Mouse (Mus musculus) telencephalon, adult 2 months (tissue): ENCODE results near the gene F5.
"Not testable (repeated sequence)": the region's sequence is repeated elsewhere in the genome, so short reads cannot be mapped to it uniquely, and the experiment has no call there.

Experiments used
- DNase-seq: peaks from one replicate; pipeline ENCODE4 v3.0.0-alpha.2; 2011; ENCODE audit warnings: low read depth, low spot score

The F5 gene

DNA sequence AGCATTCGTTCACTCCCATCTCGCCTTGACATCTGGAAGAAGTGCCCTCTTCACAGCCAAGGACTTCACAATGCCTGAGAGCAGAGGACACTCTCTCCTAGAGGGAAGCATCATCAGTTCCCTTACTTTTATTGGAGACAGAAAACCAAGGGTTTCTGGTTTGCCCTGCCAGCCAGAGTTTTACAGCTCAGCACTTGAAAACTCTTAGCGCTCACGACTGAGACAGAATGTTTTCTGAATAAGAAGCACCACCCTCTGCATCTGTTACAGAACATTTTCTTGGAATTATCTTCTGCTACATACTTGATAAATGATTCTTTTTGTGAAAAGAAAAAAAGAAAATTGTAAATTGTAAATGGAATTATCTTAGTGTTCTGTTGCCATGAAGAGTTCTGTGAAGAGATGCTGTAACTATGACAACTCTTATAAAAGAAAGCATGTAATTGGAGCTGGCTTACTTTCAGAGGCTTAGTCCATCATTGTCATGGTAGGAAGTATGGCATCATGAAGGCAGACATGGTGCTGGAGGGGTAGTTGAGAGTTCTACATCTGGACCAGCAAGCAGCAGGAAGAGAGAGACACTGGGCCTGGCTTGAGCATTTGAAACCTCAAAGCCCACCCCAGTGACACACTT is 80.4 kb downstream of the F5 start:
- not testable (repeated sequence) for DNase-seq

DNA sequence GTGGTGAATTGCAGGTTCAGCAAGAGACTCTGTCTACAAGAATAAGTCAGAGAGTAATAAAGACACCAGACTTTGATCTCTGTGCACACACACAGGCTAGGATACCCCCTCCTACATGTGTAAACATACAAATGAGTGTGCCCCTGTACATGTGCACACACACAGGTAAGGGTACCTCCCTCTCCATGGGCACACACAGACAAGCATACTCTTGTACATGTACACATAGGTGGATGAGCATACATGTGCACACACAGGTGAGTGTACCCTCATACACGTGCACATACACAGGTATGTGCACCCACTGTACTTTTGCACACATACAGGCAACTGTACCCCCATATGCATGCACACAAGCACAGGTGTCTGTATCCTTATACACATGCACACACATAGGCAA is 81.8 kb downstream of the F5 start:
- DNase-seq: no peak

DNA sequence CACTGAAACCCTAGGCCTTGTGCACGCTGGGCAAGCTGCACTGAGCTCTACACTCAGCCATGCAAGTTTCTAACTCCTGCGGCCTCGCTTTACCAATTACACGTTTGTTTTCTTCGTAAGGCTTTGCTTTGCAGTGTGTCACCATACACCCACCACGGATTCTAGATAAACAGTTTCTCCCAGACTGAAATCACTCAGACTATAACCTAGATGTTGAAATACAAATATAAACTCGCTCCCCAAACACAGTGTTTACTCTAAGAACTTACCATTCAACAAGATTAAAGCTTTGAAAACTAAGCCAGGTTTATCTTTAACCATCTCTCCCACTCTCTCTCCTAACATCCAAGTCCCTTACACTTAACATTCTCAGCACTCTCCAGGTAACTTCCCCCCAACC is 83.4 kb downstream of the F5 start:
- no peak for DNase-seq

GRCm38 (mm10) chr1:164236078-164236477 is 84.4 kb downstream of the F5 start:
- no peak for DNase-seq

DNA sequence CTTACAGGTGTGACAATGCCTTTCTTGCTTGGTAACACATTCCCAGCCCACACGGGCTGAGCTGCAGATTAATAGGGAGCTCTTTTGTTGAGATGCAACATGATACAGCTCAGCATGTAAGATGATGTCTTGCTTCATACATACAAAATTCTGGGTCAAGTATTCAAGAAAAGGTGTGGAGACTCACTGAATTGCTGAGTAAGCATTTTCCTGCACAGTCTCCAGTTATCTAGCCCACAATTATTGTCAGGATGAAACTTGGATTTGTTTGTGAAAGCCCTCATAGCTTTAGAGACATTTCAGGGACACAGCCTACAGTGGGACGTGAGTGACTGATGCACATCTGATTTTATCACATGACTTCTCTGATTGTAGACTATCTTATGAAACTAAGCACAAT is 89.9 kb downstream of the F5 start:
- no peak for DNase-seq

- no peak for DNase-seq
Observed at GRCm38 (mm10) chr1:164242809-164243208, 91.2 kb downstream of the F5 start.

- no peak for DNase-seq
Observed at GRCm38 (mm10) chr1:164247442-164247841, 95.8 kb downstream of the F5 start.

DNA sequence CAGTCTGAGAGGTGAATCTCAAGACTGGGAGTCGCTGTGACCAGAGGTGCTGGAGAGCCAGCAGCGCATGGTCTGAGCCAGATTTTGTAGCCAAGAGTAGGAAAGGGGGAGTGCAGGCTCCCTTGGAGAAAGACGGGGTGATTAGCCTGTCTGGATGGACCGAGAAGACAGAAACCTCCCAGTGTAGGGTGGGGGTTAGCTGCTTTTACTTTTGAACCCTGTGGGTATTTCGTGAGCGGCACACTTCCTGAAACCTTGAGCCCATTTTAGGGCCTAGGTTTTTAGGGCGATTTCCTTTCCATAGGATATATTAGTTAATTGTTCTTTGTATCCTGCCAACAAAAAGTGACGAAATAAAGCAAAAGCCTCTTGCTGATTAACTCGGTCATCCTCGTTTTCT is 96.3 kb downstream of the F5 start:
- no peak for DNase-seq

DNA sequence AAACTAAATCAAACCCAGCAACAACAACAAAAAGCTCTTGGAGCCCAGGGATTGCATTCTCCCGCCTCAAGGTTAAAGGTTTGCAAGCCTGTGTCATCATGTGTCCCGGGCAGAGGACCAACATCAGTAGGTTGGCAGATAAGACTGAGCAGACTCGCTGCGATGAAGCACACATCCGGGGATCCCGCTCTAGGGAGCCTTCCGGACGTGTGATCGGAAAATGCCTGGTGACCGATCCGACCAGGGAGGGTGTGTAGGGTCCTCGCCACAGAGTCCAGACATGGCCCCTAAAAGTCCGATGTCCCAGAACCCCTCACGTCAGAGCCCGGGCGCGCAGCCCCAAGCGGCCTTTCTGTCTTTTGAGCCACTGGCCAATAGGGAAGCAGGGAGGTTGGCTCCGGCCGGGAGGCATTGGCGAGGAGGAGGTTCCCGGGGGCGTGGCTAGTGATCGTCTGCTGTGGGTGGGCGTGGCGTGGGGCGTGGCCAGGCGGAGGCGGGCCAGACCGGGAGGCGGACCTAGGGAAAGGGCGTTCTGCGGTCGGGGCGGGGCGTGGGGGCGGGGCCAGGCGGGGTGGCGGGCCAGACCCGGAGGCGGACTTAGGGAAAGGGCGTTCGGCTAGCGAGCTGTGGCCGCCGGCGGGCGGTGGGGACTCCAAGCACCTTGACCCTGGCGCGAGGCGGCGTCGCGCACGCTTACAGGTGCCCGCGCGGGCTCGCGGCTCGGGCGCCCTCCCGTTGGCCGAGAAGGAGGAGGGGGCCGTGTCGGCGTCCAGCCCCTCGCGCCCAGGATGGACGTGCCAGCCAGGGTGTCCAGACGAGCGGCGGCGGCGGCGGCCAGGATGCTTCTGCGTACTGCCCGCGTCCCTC is 97.1 kb downstream of the F5 start, which contains the start of gene Slc19a2:
Slc19a2 (plus strand) TSS at position 582 of the 867 bp plus-strand sequence.
- DNase-seq: peak; percentile 94

- no peak for DNase-seq
Observed at GRCm38 (mm10) chr1:164249332-164249711, 97.7 kb downstream of the F5 start.

- DNase-seq: no peak
Observed at GRCm38 (mm10) chr1:164250391-164251150, 98.9 kb downstream of the F5 start.

DNA sequence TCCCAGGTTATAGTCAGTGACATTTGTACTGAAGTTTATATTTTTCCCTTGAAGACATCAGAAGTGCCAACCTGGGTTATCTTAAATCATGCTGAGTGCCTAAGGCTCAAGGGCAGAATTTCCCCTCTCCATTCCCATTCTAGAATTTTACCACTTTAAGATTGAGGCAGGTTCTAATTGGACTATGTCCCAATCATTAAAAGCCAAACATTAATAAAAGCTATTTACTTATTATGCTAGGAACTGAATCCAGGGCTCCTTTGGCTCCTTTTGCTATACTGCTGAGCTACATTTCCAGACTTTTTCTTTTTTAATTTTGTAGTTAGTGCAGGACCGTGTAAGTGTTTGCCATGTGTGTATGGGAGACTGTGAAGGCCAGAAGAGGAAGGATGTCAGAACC is 99.8 kb downstream of the F5 start:
- no peak for DNase-seq

- DNase-seq: no peak
Observed at GRCm38 (mm10) chr1:164252551-164252950, 100.9 kb downstream of the F5 start.

DNA sequence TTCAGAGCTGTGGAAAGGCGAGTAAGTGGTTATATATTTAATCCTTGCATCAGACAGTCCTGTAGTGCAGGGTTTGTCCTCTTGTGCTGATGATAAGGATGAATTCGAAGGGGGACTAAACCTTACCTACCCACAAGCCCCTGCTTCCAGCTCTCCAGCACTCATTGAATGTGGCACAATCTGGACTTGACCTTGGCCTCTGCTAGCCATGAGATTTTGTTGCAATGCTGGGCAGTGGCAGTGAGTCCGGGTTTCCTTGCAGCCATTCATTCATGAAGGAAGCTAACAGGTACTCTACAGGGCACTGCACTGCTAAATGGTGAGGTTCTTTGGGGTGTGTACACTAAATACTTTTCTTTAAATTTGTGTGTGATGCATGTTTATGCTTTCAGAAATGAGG is 103.2 kb downstream of the F5 start:
- no peak for DNase-seq

GRCm38 (mm10) chr1:164260171-164261028 is 108.8 kb downstream of the F5 start:
- no peak for DNase-seq

DNA sequence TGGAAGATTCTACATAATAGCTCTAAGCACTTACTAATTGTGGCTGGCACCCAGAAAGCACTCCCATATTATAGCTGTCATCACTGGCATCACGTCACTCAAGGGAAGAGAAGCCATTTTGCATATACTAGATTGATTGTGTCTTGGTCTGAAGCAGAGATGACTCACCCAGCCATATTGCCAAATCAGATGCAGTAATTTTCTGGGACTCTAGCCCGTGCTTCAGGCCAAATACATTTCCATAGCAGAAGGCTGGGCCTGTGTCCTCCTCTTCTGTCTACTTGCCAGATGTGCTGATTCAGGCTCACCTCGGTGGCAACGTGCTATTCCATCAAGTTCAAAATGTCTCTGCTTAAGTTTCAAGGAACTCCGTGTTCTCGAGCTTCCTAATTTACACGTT is 109.9 kb downstream of the F5 start:
- peak; percentile 85 for DNase-seq
